Mouse (Mus musculus) embryonic fibroblast, embryonic 13.5 days (primary cell): Measurements from ENCODE around the gene Zfand6.

ENCODE experiments used
- CTCF ChIP-seq: IDR thresholded peaks from 2 replicates; pipeline ENCODE4 v1.5.1; 2011; ENCODE audit warnings: mild to moderate bottlenecking, control low read depth, low read length, moderate library complexity, borderline replicate concordance; ENCODE audit not compliant: insufficient read depth
- POLR2A ChIP-seq: IDR thresholded peaks from 2 replicates; pipeline ENCODE4 v1.6.1; 2011; ENCODE audit warnings: low read depth, mild to moderate bottlenecking, control low read depth, low read length, moderate library complexity

GRCm38 (mm10) chr7:84594917-84595303, 94.8 kb downstream of the Zfand6 start:
- no peak for TF ChIP-seq CTCF
- no peak for TF ChIP-seq POLR2A
